Mouse (Mus musculus): Measurements from ENCODE around the gene Bcl2. TPM values are rescaled to one million over a fixed set of nuclear protein-coding genes. Genes with fewer than 3 reads are reported as not detected.

The Bcl2 gene
- polyA plus RNA-seq, 1 experiment from 2014 or later = 19.2 TPM

- no peak overlapping the region for H3K4me3 ChIP-seq (ENCODE audit: low read depth, low read length)
- H3K36me3 ChIP-seq (ENCODE audit: control insufficient read depth, insufficient read depth, low read length) = no peaks in the 10 kb centered on the region
- H3K9ac ChIP-seq (replicated peaks; ENCODE audit: low read depth, low read length) = no peak overlapping the region
- no peak overlapping the region for H3K27ac ChIP-seq (ENCODE audit: low read length)
- no peaks in the 10 kb centered on the region for H3K9me3 ChIP-seq (ENCODE audit: control insufficient read depth, low read depth, low read length)
- ATAC-seq (ENCODE audit: insufficient number of reproducible peaks, insufficient read depth, low FRiP score, low read depth) = no peak
- peaks cover 6% of the 10 kb centered on the region; the same call in 1 of the 2 replicates for H3K4me1 ChIP-seq (ENCODE audit: control insufficient read depth, insufficient read depth, low read length)
- WGBS = 29% methylated on average over 7 of the region's 7 CpGs
- no peak overlapping the region for H3K4me2 ChIP-seq (replicated peaks; ENCODE audit: low read depth, low read length)
- no peaks in the 10 kb centered on the region for H3K27me3 ChIP-seq (ENCODE audit: control insufficient read depth, insufficient read depth, low read length)
Observed at GRCm38 (mm10) chr1:106717071-106717601, 3.1 kb upstream of the Bcl2 start.

- Histone ChIP-seq H3K4me1 (ENCODE audit: control insufficient read depth, insufficient read depth, low read length) (peaks cover 13% of the 10 kb centered on the region; the same call in 1 of the 2 replicates), H3K27ac (ENCODE audit: low read length) (no peak overlapping the region), H3K4me2 (replicated peaks; ENCODE audit: low read depth, low read length) (no peak overlapping the region), H3K27me3 (ENCODE audit: control insufficient read depth, insufficient read depth, low read length) (no peaks in the 10 kb centered on the region), H3K9me3 (ENCODE audit: control insufficient read depth, low read depth, low read length) (no peaks in the 10 kb centered on the region), H3K4me3 (ENCODE audit: low read depth, low read length) (no peak overlapping the region), H3K36me3 (ENCODE audit: control insufficient read depth, insufficient read depth, low read length) (no peaks in the 10 kb centered on the region), H3K9ac (replicated peaks; ENCODE audit: low read depth, low read length) (no peak overlapping the region)
- 89% methylated on average over 3 of the region's 3 CpGs for WGBS
- no peak for ATAC-seq (ENCODE audit: insufficient number of reproducible peaks, insufficient read depth, low FRiP score, low read depth)
Observed at GRCm38 (mm10) chr1:106716141-106716540, 2.1 kb upstream of the Bcl2 start.

GRCm38 (mm10) chr1:106715111-106716083, 1.3 kb upstream of the Bcl2 start:
- H3K27ac ChIP-seq (ENCODE audit: low read length) = no peak overlapping the region
- H3K9ac ChIP-seq (replicated peaks; ENCODE audit: low read depth, low read length) = no peak overlapping the region
- H3K4me3 ChIP-seq (ENCODE audit: low read depth, low read length) = no peak overlapping the region

GRCm38 (mm10) chr1:106714530-106714981, 482 bp upstream of the Bcl2 start:
- H3K9me3 ChIP-seq (ENCODE audit: control insufficient read depth, low read depth, low read length) = no peaks in the 10 kb centered on the region
- WGBS = 5% methylated on average over 21 of the region's 21 CpGs
- H3K4me1 ChIP-seq (ENCODE audit: control insufficient read depth, insufficient read depth, low read length) = peaks cover 17% of the 10 kb centered on the region; the same call in 1 of the 2 replicates
- H3K27me3 ChIP-seq (ENCODE audit: control insufficient read depth, insufficient read depth, low read length) = no peaks in the 10 kb centered on the region
- no peaks in the 10 kb centered on the region for H3K36me3 ChIP-seq (ENCODE audit: control insufficient read depth, insufficient read depth, low read length)
- peak overlapping the region; percentile 98 for H3K4me2 ChIP-seq (replicated peaks; ENCODE audit: low read depth, low read length)
- peak; percentile 73; the same call in 1 of the 2 replicates for ATAC-seq (ENCODE audit: insufficient number of reproducible peaks, insufficient read depth, low FRiP score, low read depth)
- H3K9ac ChIP-seq (replicated peaks; ENCODE audit: low read depth, low read length) = peak overlapping the region; percentile 81
- peak overlapping the region; percentile 79 for H3K4me3 ChIP-seq (ENCODE audit: low read depth, low read length)
- peak overlapping the region; percentile 89 for H3K27ac ChIP-seq (ENCODE audit: low read length)

More at GRCm38 (mm10) chr1:106715111-106716083, 1.3 kb upstream of the Bcl2 start:
- peaks cover 14% of the 10 kb centered on the region; the same call in 1 of the 2 replicates for H3K4me1 ChIP-seq (ENCODE audit: control insufficient read depth, insufficient read depth, low read length)
- H3K4me2 ChIP-seq (replicated peaks; ENCODE audit: low read depth, low read length) = no peak overlapping the region
- no peak for ATAC-seq (ENCODE audit: insufficient number of reproducible peaks, insufficient read depth, low FRiP score, low read depth)
- WGBS = 83% methylated on average over 13 of the region's 13 CpGs
- no peaks in the 10 kb centered on the region for H3K36me3 ChIP-seq (ENCODE audit: control insufficient read depth, insufficient read depth, low read length)
- no peaks in the 10 kb centered on the region for H3K9me3 ChIP-seq (ENCODE audit: control insufficient read depth, low read depth, low read length)
- no peaks in the 10 kb centered on the region for H3K27me3 ChIP-seq (ENCODE audit: control insufficient read depth, insufficient read depth, low read length)

- Histone ChIP-seq H3K4me1 (ENCODE audit: control insufficient read depth, insufficient read depth, low read length) (peaks cover 20% of the 10 kb centered on the region; the same call in 1 of the 2 replicates), H3K27ac (ENCODE audit: low read length) (0 out of 2 replicates have a peak overlapping the region, but pooled peaks have one; percentile 10), H3K27me3 (ENCODE audit: control insufficient read depth, insufficient read depth, low read length) (no peaks in the 10 kb centered on the region), H3K4me3 (ENCODE audit: low read depth, low read length) (peak overlapping the region; percentile 79), H3K4me2 (replicated peaks; ENCODE audit: low read depth, low read length) (peak overlapping the region; percentile 98), H3K36me3 (ENCODE audit: control insufficient read depth, insufficient read depth, low read length) (no peaks in the 10 kb centered on the region), H3K9ac (replicated peaks; ENCODE audit: low read depth, low read length) (peak overlapping the region; percentile 36), H3K9me3 (ENCODE audit: control insufficient read depth, low read depth, low read length) (no peaks in the 10 kb centered on the region)
- WGBS = 7% methylated on average over 22 of the region's 22 CpGs
- no peak for ATAC-seq (ENCODE audit: insufficient number of reproducible peaks, insufficient read depth, low FRiP score, low read depth)
Observed at GRCm38 (mm10) chr1:106712330-106712729, 1.7 kb downstream of the Bcl2 start.

- no peak for ATAC-seq (ENCODE audit: insufficient number of reproducible peaks, insufficient read depth, low FRiP score, low read depth)
- peak overlapping the region; percentile 98 for H3K4me2 ChIP-seq (replicated peaks; ENCODE audit: low read depth, low read length)
- H3K27me3 ChIP-seq (ENCODE audit: control insufficient read depth, insufficient read depth, low read length) = no peaks in the 10 kb centered on the region
- 56% methylated on average over 12 of the region's 12 CpGs for WGBS
- peaks cover 20% of the 10 kb centered on the region; the same call in 1 of the 2 replicates for H3K4me1 ChIP-seq (ENCODE audit: control insufficient read depth, insufficient read depth, low read length)
- no peaks in the 10 kb centered on the region for H3K9me3 ChIP-seq (ENCODE audit: control insufficient read depth, low read depth, low read length)
- H3K4me3 ChIP-seq (ENCODE audit: low read depth, low read length) = peak overlapping the region; percentile 79
- H3K36me3 ChIP-seq (ENCODE audit: control insufficient read depth, insufficient read depth, low read length) = no peaks in the 10 kb centered on the region
- H3K27ac ChIP-seq (ENCODE audit: low read length) = no peak overlapping the region
- no peak overlapping the region for H3K9ac ChIP-seq (replicated peaks; ENCODE audit: low read depth, low read length)
Observed at GRCm38 (mm10) chr1:106711356-106712125, 2.5 kb downstream of the Bcl2 start.

- Histone ChIP-seq H3K4me1 (ENCODE audit: control insufficient read depth, insufficient read depth, low read length) (peaks cover 20% of the 10 kb centered on the region; the same call in 1 of the 2 replicates), H3K27ac (ENCODE audit: low read length) (no peak overlapping the region), H3K36me3 (ENCODE audit: control insufficient read depth, insufficient read depth, low read length) (no peaks in the 10 kb centered on the region), H3K4me2 (replicated peaks; ENCODE audit: low read depth, low read length) (peak overlapping the region; percentile 29; the same call in 1 of the 2 replicates), H3K9me3 (ENCODE audit: control insufficient read depth, low read depth, low read length) (no peaks in the 10 kb centered on the region), H3K9ac (replicated peaks; ENCODE audit: low read depth, low read length) (no peak overlapping the region), H3K27me3 (ENCODE audit: control insufficient read depth, insufficient read depth, low read length) (no peaks in the 10 kb centered on the region), H3K4me3 (ENCODE audit: low read depth, low read length) (no peak overlapping the region)
- no peak for ATAC-seq (ENCODE audit: insufficient number of reproducible peaks, insufficient read depth, low FRiP score, low read depth)
- WGBS = 78% methylated on average over 7 of the region's 7 CpGs
Observed at GRCm38 (mm10) chr1:106710202-106710601, 3.9 kb downstream of the Bcl2 start.

All from stomach, embryonic 14.5 days (tissue).